Mouse (Mus musculus) forebrain, embryonic 16.5 days (tissue): ENCODE results near the gene Fam136a. TPM values are rescaled to one million over a fixed set of nuclear protein-coding genes. Genes with fewer than 3 reads are reported as not detected.

ENCODE experiments used
- ATAC-seq: fragments of 200-750 bp; cut with Nextera tagmentation; 2 replicates; pipeline ENCODE4 v1.8.0; 2017; ENCODE audit warnings: mild to moderate bottlenecking, moderate library complexity
- H3K27ac ChIP-seq: fragments of 300-500 bp; sonication (generic); 2 replicates; pipeline ENCODE4 v1.5.1; 2014; ENCODE audit warnings: low read length, control low read depth
- H3K27me3 ChIP-seq: fragments of 300-500 bp; sonication (generic); replicated peaks from 2 replicates; pipeline ENCODE4 v1.6.1; 2014; ENCODE audit warnings: low read length; ENCODE audit not compliant: control insufficient read depth, insufficient read depth
- H3K36me3 ChIP-seq: fragments of 300-500 bp; sonication (generic); 2 replicates; pipeline ENCODE4 v1.6.1; 2014; ENCODE audit not compliant: control insufficient read depth, insufficient read depth
- H3K4me1 ChIP-seq: fragments of 300-500 bp; sonication (generic); replicated peaks from 2 replicates; pipeline ENCODE4 v1.6.1; 2014; ENCODE audit warnings: low read length; ENCODE audit not compliant: control insufficient read depth, insufficient read depth
- H3K4me2 ChIP-seq: fragments of 300-500 bp; sonication (generic); 2 replicates; pipeline ENCODE4 v1.6.1; 2014; ENCODE audit warnings: mild to moderate bottlenecking, low read length, control low read depth
- H3K4me3 ChIP-seq: fragments of 300-500 bp; sonication (generic); replicated peaks from 2 replicates; pipeline ENCODE4 v1.5.1; 2014; ENCODE audit warnings: mild to moderate bottlenecking, low read length, control low read depth
- H3K9ac ChIP-seq: fragments of 300-500 bp; sonication (generic); replicated peaks from 2 replicates; pipeline ENCODE4 v1.6.1; 2014; ENCODE audit warnings: low read depth, low read length, control low read depth
- H3K9me3 ChIP-seq: fragments of 300-500 bp; sonication (generic); 2 replicates; pipeline ENCODE4 v1.6.1; 2016; ENCODE audit warnings: low read length; ENCODE audit not compliant: control insufficient read depth
- WGBS: fragments of 180-500 bp; shearing (Covaris S2); extraction: QIAGEN DNeasy Blood & Tissue Kit; methylation state at CpG from one replicate; pipeline ENCODE4 v1.1.7; 2014; 5-methylcytosine and 5-hydroxymethylcytosine counted together
- polyA plus RNA-seq: library from polyadenylated mRNA; unstranded; fragments of >200 nt; fragmentation: Nextera tagmentation; extraction: Ambion mirVana; gene quantifications from 2 replicates; pipeline ENCODE4 v1.2.1, GENCODE M21; 2015

Gene Fam136a
- 128 TPM in 2 replicates for polyA plus RNA-seq

GRCm38 (mm10) chr6:86365371-86366124, at the start of gene Fam136a:
TSS of gene Fam136a (plus strand) at chr6:86365646.
- ATAC-seq, result peak; percentile 89
- H3K27me3 ChIP-seq, result no peaks in the 10 kb centered on the region
- under 1% methylated on average over 76 of the region's 76 CpGs for WGBS

GRCm38 (mm10) chr6:86317066-86317465, 48.4 kb upstream of the Fam136a start:
- ATAC-seq, result no peak
- no peak overlapping the region for H3K9ac ChIP-seq
- no peak overlapping the region for H3K4me2 ChIP-seq
- H3K36me3 ChIP-seq, result no peaks in the 10 kb centered on the region
- 59% methylated on average over 1 of the region's 1 CpGs for WGBS
- H3K9me3 ChIP-seq, result no peaks in the 10 kb centered on the region
- H3K27me3 ChIP-seq, result no peaks in the 10 kb centered on the region
- no peak overlapping the region for H3K27ac ChIP-seq
- no peaks in the 10 kb centered on the region for H3K4me1 ChIP-seq
- H3K4me3 ChIP-seq, result no peak overlapping the region

More at GRCm38 (mm10) chr6:86365371-86366124, at the start of gene Fam136a:
- Histone ChIP-seq H3K9ac (peak within 1 kb of the TSS; percentile 83), H3K36me3 (no peaks in the 10 kb centered on the region), H3K4me2 (peak within 1 kb of the TSS; percentile 89), H3K27ac (peak within 1 kb of the TSS; percentile 85), H3K4me3 (peak within 1 kb of the TSS; percentile 70), H3K4me1 (peaks cover 17% of the 10 kb centered on the region), H3K9me3 (no peaks in the 10 kb centered on the region)

GRCm38 (mm10) chr6:86318855-86319254, 46.6 kb upstream of the Fam136a start:
- no peak for ATAC-seq
- no peaks in the 10 kb centered on the region for H3K27me3 ChIP-seq
- H3K4me1 ChIP-seq, result no peaks in the 10 kb centered on the region
- H3K4me3 ChIP-seq, result no peak overlapping the region
- H3K27ac ChIP-seq, result no peak overlapping the region
- WGBS, result 76% methylated on average over 4 of the region's 4 CpGs
- no peak overlapping the region for H3K4me2 ChIP-seq
- no peak overlapping the region for H3K9ac ChIP-seq
- no peaks in the 10 kb centered on the region for H3K9me3 ChIP-seq
- H3K36me3 ChIP-seq, result no peaks in the 10 kb centered on the region

GRCm38 (mm10) chr6:86322031-86322563, 43.3 kb upstream of the Fam136a start:
- no peak for ATAC-seq
- Histone ChIP-seq H3K36me3 (no peaks in the 10 kb centered on the region), H3K4me3 (no peak overlapping the region), H3K9ac (no peak overlapping the region), H3K27ac (no peak overlapping the region), H3K9me3 (no peaks in the 10 kb centered on the region), H3K27me3 (no peaks in the 10 kb centered on the region), H3K4me2 (no peak overlapping the region), H3K4me1 (no peaks in the 10 kb centered on the region)
- WGBS, result 86% methylated on average over 5 of the region's 5 CpGs

GRCm38 (mm10) chr6:86322991-86323390, 42.5 kb upstream of the Fam136a start:
- no peaks in the 10 kb centered on the region for H3K4me1 ChIP-seq
- no peaks in the 10 kb centered on the region for H3K36me3 ChIP-seq
- no peak for ATAC-seq
- H3K4me2 ChIP-seq, result no peak overlapping the region
- H3K4me3 ChIP-seq, result no peak overlapping the region
- H3K27me3 ChIP-seq, result no peaks in the 10 kb centered on the region
- no peaks in the 10 kb centered on the region for H3K9me3 ChIP-seq
- no peak overlapping the region for H3K9ac ChIP-seq
- no peak overlapping the region for H3K27ac ChIP-seq
- WGBS, result 87% methylated on average over 9 of the region's 9 CpGs

GRCm38 (mm10) chr6:86324400-86324799, 41.0 kb upstream of the Fam136a start:
- Histone ChIP-seq H3K9ac (no peak overlapping the region), H3K9me3 (no peaks in the 10 kb centered on the region), H3K4me1 (no peaks in the 10 kb centered on the region), H3K36me3 (no peaks in the 10 kb centered on the region), H3K4me2 (no peak overlapping the region), H3K27me3 (no peaks in the 10 kb centered on the region), H3K4me3 (no peak overlapping the region), H3K27ac (no peak overlapping the region)
- 45% methylated on average over 3 of the region's 3 CpGs for WGBS
- ATAC-seq, result no peak

GRCm38 (mm10) chr6:86325646-86326045, 39.8 kb upstream of the Fam136a start:
- ATAC-seq, result no peak

GRCm38 (mm10) chr6:86326866-86327265, 38.6 kb upstream of the Fam136a start:
- no peaks in the 10 kb centered on the region for H3K36me3 ChIP-seq
- no peaks in the 10 kb centered on the region for H3K9me3 ChIP-seq
- H3K4me1 ChIP-seq, result no peaks in the 10 kb centered on the region
- no peak overlapping the region for H3K4me2 ChIP-seq
- WGBS, result 90% methylated on average over 18 of the region's 18 CpGs
- no peaks in the 10 kb centered on the region for H3K27me3 ChIP-seq
- H3K9ac ChIP-seq, result no peak overlapping the region
- ATAC-seq, result no peak
- no peak overlapping the region for H3K4me3 ChIP-seq
- H3K27ac ChIP-seq, result no peak overlapping the region

More at GRCm38 (mm10) chr6:86325646-86326045, 39.8 kb upstream of the Fam136a start:
- no peak overlapping the region for H3K4me3 ChIP-seq
- no peaks in the 10 kb centered on the region for H3K27me3 ChIP-seq
- H3K36me3 ChIP-seq, result no peaks in the 10 kb centered on the region
- no peak overlapping the region for H3K4me2 ChIP-seq
- H3K9me3 ChIP-seq, result no peaks in the 10 kb centered on the region
- no peak overlapping the region for H3K27ac ChIP-seq
- H3K4me1 ChIP-seq, result no peaks in the 10 kb centered on the region
- WGBS, result 92% methylated on average over 5 of the region's 5 CpGs
- H3K9ac ChIP-seq, result no peak overlapping the region

GRCm38 (mm10) chr6:86328369-86328768, 37.1 kb upstream of the Fam136a start:
- Histone ChIP-seq H3K27ac (no peak overlapping the region), H3K4me1 (no peaks in the 10 kb centered on the region), H3K9ac (no peak overlapping the region), H3K27me3 (no peaks in the 10 kb centered on the region), H3K4me3 (no peak overlapping the region), H3K9me3 (no peaks in the 10 kb centered on the region), H3K36me3 (no peaks in the 10 kb centered on the region), H3K4me2 (no peak overlapping the region)
- 23% methylated on average over 3 of the region's 3 CpGs for whole genome bisulfite sequencing
- peak; percentile 64 for ATAC-seq
